Mouse (Mus musculus) neural tube, embryonic 15.5 days (tissue): ENCODE data around the gene Sumo3. TPM values are rescaled to one million over a fixed set of nuclear protein-coding genes. Genes with fewer than 3 reads are reported as not detected.

Experiments used
- ATAC-seq: fragments of 200-750 bp; cut with Nextera tagmentation; 2 replicates; pipeline ENCODE4 v1.8.0; 2017; ENCODE audit warnings: mild to moderate bottlenecking, moderate TSS enrichment, moderate library complexity; ENCODE audit not compliant: low FRiP score
- H3K27ac ChIP-seq: fragments of 300-500 bp; sonication (generic); replicated peaks from 2 replicates; pipeline ENCODE4 v1.5.1; 2015; ENCODE audit warnings: mild to moderate bottlenecking, inconsistent platforms
- H3K27me3 ChIP-seq: fragments of 300-500 bp; sonication (generic); replicated peaks from 2 replicates; pipeline ENCODE4 v1.6.1; 2015; ENCODE audit warnings: inconsistent platforms
- H3K36me3 ChIP-seq: fragments of 300-500 bp; sonication (generic); 2 replicates; pipeline ENCODE4 v1.6.1; 2015; ENCODE audit warnings: inconsistent platforms
- H3K4me1 ChIP-seq: fragments of 300-500 bp; sonication (generic); 2 replicates; pipeline ENCODE4 v1.6.1; 2015; ENCODE audit warnings: inconsistent platforms
- H3K4me2 ChIP-seq: fragments of 300-500 bp; sonication (generic); 2 replicates; pipeline ENCODE4 v1.6.1; 2015; ENCODE audit warnings: inconsistent platforms, mild to moderate bottlenecking, moderate library complexity
- H3K4me3 ChIP-seq: fragments of 300-500 bp; sonication (generic); replicated peaks from 2 replicates; pipeline ENCODE4 v1.5.1; 2015; ENCODE audit warnings: mild to moderate bottlenecking, inconsistent platforms
- H3K9ac ChIP-seq: fragments of 300-500 bp; sonication (generic); replicated peaks from 2 replicates; pipeline ENCODE4 v1.6.1; 2015; ENCODE audit warnings: mild to moderate bottlenecking, inconsistent platforms
- H3K9me3 ChIP-seq: fragments of 300-500 bp; sonication (generic); replicated peaks from 2 replicates; pipeline ENCODE4 v1.6.1; 2016; ENCODE audit warnings: inconsistent platforms
- WGBS: fragments of 180-500 bp; shearing (Covaris S2); methylation state at CpG from one replicate; pipeline ENCODE4 v1.1.7; 2015; ENCODE audit warnings: mixed read lengths; 5-methylcytosine and 5-hydroxymethylcytosine counted together
- polyA plus RNA-seq: library from polyadenylated mRNA; unstranded; fragments of >200 nt; fragmentation: Nextera tagmentation; extraction: Ambion mirVana; gene quantifications from 2 replicates; pipeline ENCODE4 v1.2.1, GENCODE M21; 2015

Sumo3 gene
- polyA plus RNA-seq, 1 experiment from 2014 or later: 275 TPM

DNA sequence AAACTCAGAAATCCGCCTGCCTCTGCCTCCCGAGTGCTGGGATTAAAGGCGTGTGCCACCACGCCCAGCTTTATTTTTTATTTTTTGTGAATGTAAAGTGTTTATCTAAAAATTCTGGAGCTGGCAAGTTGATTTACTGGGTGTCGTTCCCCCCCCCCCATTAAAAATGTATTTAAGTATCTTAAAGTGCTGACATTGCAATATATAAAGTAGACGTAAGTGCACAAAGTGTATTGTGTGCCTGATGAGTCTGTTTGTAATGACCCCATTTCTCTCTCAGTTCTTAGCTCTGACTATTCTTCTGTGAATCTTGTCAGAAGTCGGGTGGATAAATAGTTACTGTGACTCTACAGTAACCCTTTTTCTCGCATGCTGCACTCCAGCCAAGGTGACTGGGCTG lies 9.8 kb downstream of the Sumo3 start:
- Histone ChIP-seq H3K27me3 (no peaks in the 10 kb centered on the region), H3K36me3 (peaks cover 64% of the 10 kb centered on the region), H3K4me3 (no peak overlapping the region), H3K9me3 (no peaks in the 10 kb centered on the region), H3K27ac (no peak overlapping the region), H3K4me2 (no peak overlapping the region), H3K4me1 (peaks cover 3% of the 10 kb centered on the region; the same call in 1 of the 2 replicates), H3K9ac (no peak overlapping the region)
- 95% methylated on average over 8 of the region's 8 CpGs for WGBS
- no peak for ATAC-seq

DNA sequence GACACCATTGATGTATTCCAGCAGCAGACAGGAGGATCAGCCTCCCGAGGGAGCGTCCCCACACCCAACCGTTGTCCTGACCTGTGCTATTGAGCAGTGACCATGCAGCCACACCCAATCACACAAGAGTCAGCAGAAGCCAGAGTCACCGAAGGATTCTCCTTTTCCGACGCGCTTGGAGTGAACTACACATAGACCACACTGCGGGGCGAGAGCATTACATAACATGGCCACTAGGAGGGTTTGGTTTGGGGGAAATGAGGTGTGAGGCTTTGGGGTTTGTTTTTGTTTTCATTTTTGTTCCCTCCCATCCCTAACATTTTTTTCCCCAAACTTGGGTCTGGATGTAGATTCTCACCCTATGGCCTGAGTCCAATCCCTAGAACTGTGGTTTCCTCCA lies 10.3 kb downstream of the Sumo3 start:
- no peak overlapping the region for H3K9ac ChIP-seq
- H3K4me2 ChIP-seq: no peak overlapping the region
- H3K9me3 ChIP-seq: no peaks in the 10 kb centered on the region
- no peak overlapping the region for H3K4me3 ChIP-seq
- H3K27ac ChIP-seq: no peak overlapping the region
- H3K27me3 ChIP-seq: no peaks in the 10 kb centered on the region
- 95% methylated on average over 9 of the region's 9 CpGs for WGBS
- peaks cover 59% of the 10 kb centered on the region for H3K36me3 ChIP-seq
- H3K4me1 ChIP-seq: peaks cover 3% of the 10 kb centered on the region; the same call in 1 of the 2 replicates
- ATAC-seq: no peak

DNA sequence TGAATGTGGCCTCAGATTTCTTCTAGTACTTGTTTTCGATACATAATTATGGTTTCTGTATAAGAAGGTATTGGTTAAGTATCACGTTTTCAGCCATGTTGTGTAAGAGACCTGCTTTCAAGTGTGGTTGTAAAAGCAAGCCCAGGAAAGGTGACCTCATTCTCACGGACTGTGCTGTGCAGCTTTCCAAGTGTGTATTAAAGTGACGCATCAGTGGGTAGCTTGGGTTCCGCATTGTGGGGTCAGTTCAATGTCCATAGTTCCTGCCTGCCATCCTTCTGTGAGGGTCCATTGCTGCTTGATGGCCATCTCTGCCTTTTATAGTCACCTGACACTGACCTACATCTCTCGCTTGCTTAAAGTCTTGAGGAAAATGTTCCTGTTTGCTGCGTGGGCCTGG lies 11.0 kb downstream of the Sumo3 start:
- Histone ChIP-seq H3K9me3 (no peaks in the 10 kb centered on the region), H3K36me3 (peaks cover 52% of the 10 kb centered on the region), H3K4me3 (no peak overlapping the region), H3K4me1 (peaks cover 9% of the 10 kb centered on the region), H3K27ac (no peak overlapping the region), H3K9ac (no peak overlapping the region), H3K4me2 (no peak overlapping the region), H3K27me3 (no peaks in the 10 kb centered on the region)
- ATAC-seq: no peak
- whole genome bisulfite sequencing: 97% methylated on average over 7 of the region's 7 CpGs

DNA sequence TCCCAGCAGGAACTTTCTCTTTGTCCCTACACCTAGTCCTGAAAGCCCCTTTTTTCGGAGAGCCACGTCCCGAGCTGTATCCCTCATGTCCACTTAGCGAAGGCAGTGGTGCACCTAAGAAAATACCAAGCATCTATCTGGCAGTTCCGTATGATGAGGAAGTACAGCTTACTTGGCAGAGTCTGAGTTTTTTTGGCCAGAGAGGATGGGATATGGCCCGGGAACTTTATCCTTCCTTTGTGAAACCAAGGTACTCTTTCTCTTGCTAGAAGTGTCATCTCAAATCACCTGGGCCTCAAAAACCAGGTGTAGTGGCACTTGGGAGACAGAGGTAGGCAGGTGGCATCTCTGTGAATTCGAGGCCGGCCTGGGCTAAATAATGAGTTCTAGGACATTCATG lies 15.6 kb downstream of the Sumo3 start:
- Histone ChIP-seq H3K27ac (peak overlapping the region; percentile 94), H3K4me2 (peak overlapping the region; percentile 81), H3K4me3 (peak overlapping the region; percentile 94), H3K9ac (peak overlapping the region; percentile 99), H3K36me3 (peaks cover 18% of the 10 kb centered on the region), H3K9me3 (no peaks in the 10 kb centered on the region), H3K27me3 (no peaks in the 10 kb centered on the region), H3K4me1 (peaks cover 40% of the 10 kb centered on the region)
- 80% methylated on average over 8 of the region's 8 CpGs for WGBS
- ATAC-seq: no peak

DNA sequence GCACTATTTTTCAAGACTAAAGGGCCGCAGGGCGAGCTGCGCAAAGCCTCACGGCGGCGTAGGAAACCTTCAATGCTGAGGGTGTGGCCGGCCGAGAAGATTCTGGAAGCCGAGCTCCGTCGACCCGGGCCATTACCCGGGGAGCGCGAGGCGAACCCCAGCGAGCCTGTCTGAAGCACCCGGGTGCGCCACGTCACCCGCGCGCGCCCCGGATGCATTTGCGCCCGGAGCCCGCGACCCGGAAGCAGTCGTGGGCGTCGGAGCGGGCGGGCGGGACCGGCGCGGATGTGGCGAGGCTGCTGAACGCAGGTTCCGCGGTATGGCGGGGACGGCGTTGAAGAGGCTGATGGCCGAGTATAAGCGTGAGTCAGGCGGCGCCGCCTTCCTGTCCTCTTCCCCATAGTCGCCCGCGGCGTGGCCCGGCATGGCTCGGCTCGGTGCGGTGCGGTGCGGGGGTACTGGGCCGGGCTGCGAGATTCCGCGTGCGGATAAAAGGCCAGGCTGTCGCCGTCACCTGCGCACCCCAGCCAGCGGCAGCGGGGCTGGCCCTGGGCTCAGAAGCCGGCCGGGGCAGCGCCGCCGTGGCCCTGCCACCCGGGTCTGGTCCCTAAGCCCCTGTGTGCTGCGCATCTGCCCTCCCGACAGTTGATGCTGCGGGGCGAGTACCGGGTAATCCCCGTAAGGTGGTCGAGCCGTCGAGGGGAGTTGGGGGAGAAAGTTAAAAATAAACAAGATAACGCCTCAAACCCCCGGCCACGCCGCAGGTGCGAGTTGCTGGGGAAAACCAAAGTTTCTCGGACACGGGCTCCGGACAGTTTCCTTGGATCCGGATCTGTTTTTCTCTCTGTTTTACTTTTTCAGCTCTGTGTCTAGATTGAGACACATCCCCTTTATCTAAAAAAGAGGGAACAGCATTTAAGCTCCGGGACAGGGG lies 16.4 kb downstream of the Sumo3 start, which contains the start of gene Ube2g2:
TSS of gene Ube2g2 (plus strand) at position 221 of the 934 bp plus-strand sequence.
- whole genome bisulfite sequencing: under 1% methylated on average over 95 of the region's 96 CpGs
- peak; percentile 92 for ATAC-seq
- Histone ChIP-seq H3K36me3 (peaks cover 11% of the 10 kb centered on the region; the same call in 1 of the 2 replicates), H3K9ac (peak within 1 kb of the TSS; percentile 99), H3K9me3 (no peaks in the 10 kb centered on the region), H3K27ac (peak within 1 kb of the TSS; percentile 94), H3K27me3 (no peaks in the 10 kb centered on the region), H3K4me1 (peaks cover 44% of the 10 kb centered on the region), H3K4me2 (peak within 1 kb of the TSS; percentile 81), H3K4me3 (peak within 1 kb of the TSS; percentile 94)

DNA sequence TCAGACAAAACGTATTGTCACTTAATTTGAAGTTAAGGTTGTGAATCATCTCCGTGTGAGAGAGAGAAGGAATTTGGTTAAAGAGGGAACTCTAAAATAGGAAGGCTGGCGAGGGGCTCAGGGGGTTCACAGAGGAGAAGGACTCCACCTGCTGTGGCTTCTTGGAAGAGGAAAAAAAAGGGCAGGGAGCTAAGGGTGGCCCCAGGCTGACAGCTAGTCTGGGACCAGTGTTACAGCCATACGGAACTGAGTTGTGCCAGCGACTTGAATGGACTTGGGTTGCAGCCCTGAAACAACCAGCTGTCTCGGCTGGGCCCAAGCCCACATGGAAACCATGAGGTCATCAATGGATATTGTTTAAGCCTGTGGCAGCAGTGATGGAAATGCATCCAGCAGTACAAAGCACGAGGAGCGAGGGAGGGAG lies 17.2 kb downstream of the Sumo3 start:
- Histone ChIP-seq H3K9me3 (no peaks in the 10 kb centered on the region), H3K4me2 (peak overlapping the region; percentile 81), H3K27me3 (no peaks in the 10 kb centered on the region), H3K36me3 (peaks cover 3% of the 10 kb centered on the region; the same call in 1 of the 2 replicates), H3K27ac (peak overlapping the region; percentile 94), H3K4me1 (peaks cover 47% of the 10 kb centered on the region), H3K9ac (peak overlapping the region; percentile 99), H3K4me3 (peak overlapping the region; percentile 94)
- 4% methylated on average over 8 of the region's 8 CpGs for WGBS
- ATAC-seq: peak; percentile 36

DNA sequence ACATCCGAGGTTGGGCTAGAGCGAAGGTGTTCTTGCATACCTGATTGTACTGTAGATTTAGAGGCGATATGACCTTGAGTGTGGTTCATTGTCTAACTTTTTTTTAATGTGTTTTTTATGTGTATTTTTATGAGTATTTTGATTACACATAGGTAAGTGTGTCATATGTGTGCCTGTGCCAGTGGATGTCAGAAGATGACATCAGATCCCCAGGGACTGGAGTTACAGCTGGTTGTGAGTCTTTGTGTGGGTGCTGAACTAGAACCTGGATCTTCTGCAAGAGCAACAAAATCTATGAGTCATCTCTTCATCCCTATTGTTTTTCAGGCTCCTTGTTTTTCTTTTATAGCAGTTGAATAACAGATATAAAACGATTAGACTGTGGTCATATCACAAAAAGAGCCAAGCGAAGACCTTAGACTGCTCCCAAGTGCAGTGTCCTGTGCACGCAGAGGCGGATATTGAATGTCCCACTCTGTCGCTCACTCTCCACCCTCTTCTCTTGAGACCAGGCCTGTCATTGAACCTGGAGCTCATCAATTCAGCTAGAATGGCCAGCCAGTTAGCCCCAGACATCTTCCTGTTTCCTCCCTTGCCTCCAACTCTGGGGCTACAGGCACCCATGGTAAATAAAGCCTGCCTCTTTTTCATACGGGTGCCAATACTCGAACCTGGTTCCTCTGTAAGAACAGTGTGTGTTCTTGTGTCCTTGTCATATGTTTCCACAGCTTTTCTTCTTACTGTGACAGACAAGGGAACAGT lies 17.9 kb downstream of the Sumo3 start:
- peaks cover 50% of the 10 kb centered on the region for H3K4me1 ChIP-seq
- peak overlapping the region; percentile 81 for H3K4me2 ChIP-seq
- no peaks in the 10 kb centered on the region for H3K36me3 ChIP-seq
- H3K4me3 ChIP-seq: peak overlapping the region; percentile 94
- WGBS: 88% methylated on average over 10 of the region's 10 CpGs
- ATAC-seq: no peak
- 0 out of 2 replicates have a peak overlapping the region, but pooled peaks have one; percentile 94 for H3K27ac ChIP-seq
- no peaks in the 10 kb centered on the region for H3K27me3 ChIP-seq
- peak overlapping the region; percentile 99; the same call in 1 of the 2 replicates for H3K9ac ChIP-seq
- no peaks in the 10 kb centered on the region for H3K9me3 ChIP-seq

DNA sequence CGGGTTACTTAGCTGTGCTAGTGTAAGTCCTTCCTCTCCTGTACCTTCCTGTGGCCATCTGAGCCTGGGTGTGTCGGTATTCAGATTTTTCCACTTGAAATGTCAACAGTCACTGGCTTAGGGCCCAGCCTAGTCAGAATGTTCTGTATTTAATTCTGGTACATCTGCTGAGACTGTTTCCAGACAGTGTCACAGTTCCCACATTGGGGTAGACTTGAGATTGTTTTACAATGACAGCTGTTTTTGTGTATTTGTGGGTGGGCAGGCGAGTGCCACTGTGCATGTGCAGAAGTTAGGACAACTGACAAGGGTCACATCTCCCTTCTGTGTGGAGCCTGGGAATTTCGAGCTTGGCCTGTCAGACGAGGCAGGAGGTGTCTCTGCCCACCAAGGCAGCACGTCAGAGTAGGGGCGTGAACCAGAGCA lies 18.7 kb downstream of the Sumo3 start:
- Histone ChIP-seq H3K9ac (0 out of 2 replicates have a peak overlapping the region, but pooled peaks have one; percentile 11), H3K27me3 (no peaks in the 10 kb centered on the region), H3K9me3 (no peaks in the 10 kb centered on the region), H3K4me3 (no peak overlapping the region), H3K27ac (no peak overlapping the region; the same call in 1 of the 2 replicates), H3K36me3 (no peaks in the 10 kb centered on the region), H3K4me1 (peaks cover 51% of the 10 kb centered on the region), H3K4me2 (peak overlapping the region; percentile 81; the same call in 1 of the 2 replicates)
- ATAC-seq: no peak
- WGBS: 80% methylated on average over 7 of the region's 7 CpGs

DNA sequence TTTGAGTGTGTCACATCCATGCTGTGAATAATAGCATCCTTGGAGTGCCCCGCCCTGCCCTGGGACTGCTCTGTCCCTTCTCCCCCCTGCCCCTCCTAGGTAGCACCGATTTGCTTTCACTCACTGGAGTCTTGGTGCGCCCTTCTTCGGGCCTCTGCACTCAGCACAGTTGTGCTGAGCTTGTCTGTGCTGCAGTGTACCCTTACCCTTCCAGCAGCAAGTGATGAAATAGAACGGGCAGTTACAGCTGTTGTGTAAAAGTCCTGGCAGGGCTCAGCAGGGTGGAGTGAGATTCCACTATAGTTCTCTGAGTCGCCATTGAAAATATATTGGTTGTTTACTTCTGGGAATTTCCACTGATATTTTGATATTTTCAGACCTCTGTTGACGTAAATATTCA lies 20.1 kb downstream of the Sumo3 start:
- Histone ChIP-seq H3K9me3 (no peaks in the 10 kb centered on the region), H3K4me3 (no peak overlapping the region), H3K27ac (no peak overlapping the region), H3K4me1 (peaks cover 51% of the 10 kb centered on the region), H3K9ac (no peak overlapping the region), H3K27me3 (no peaks in the 10 kb centered on the region), H3K4me2 (no peak overlapping the region), H3K36me3 (no peaks in the 10 kb centered on the region)
- WGBS: 79% methylated on average over 7 of the region's 7 CpGs
- ATAC-seq: no peak

DNA sequence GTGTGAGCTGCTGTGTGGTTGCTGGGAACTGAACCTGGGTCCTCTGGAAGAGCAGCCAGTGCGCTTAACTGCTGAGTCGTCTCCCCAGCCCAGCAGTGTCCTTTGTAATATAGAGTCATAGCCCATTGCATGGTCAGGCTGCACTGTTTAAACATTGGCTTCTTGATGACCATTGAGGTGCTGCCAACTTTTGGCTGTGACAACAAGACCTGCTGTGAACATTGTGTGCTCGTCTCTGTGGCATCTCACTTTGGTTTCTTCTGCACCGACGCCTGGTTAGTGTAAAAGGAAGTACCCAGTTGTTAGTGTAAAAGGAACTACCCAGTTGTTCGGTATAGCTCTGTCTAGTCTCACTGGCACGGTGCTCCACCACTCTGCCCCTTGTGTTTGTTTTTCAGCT lies 20.7 kb downstream of the Sumo3 start:
- WGBS: 74% methylated on average over 7 of the region's 7 CpGs

DNA sequence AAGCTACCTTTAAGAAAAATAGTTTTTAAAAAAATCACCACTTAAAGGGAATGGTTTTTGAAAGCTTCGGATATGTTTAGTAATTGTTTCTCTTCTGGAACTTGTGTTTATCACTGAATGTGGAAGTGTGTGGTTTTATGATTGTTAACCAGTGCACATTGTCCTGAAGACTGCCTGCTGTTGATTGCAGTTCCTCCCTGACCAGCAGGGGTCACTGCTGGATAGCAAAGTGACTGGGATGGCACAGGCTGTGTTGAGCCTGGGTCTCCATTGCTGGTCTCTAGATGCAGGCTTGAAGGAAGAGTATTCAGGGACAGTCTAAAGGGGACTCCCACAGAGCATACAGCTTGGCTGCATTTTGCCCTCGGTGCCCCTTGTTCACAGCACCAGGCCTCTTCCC lies 21.6 kb downstream of the Sumo3 start:
- no peak overlapping the region for H3K9ac ChIP-seq
- WGBS: 39% methylated on average over 2 of the region's 2 CpGs
- H3K36me3 ChIP-seq: peaks cover 6% of the 10 kb centered on the region; the same call in 1 of the 2 replicates
- no peak overlapping the region for H3K4me2 ChIP-seq
- H3K9me3 ChIP-seq: no peaks in the 10 kb centered on the region
- H3K4me1 ChIP-seq: peaks cover 44% of the 10 kb centered on the region
- no peaks in the 10 kb centered on the region for H3K27me3 ChIP-seq
- ATAC-seq: peak; percentile 70; the same call in 1 of the 2 replicates
- no peak overlapping the region for H3K27ac ChIP-seq
- H3K4me3 ChIP-seq: no peak overlapping the region

More for the DNA sequence above, 20.7 kb downstream of the Sumo3 start:
- no peak for ATAC-seq
- Histone ChIP-seq H3K27ac (no peak overlapping the region), H3K27me3 (no peaks in the 10 kb centered on the region), H3K4me3 (no peak overlapping the region), H3K9me3 (no peaks in the 10 kb centered on the region), H3K4me2 (no peak overlapping the region), H3K9ac (no peak overlapping the region), H3K36me3 (no peaks in the 10 kb centered on the region), H3K4me1 (peaks cover 48% of the 10 kb centered on the region)
